Mouse (Mus musculus): ENCODE results near the gene Iqcn. TPM values are rescaled to one million over a fixed set of nuclear protein-coding genes. Genes with fewer than 3 reads are reported as not detected.

The Iqcn gene
- polyA plus RNA-seq, 1 experiment from 2014 or later, result 0.05 TPM

GRCm38 (mm10) chr8:70743656-70744590, 40.7 kb downstream of the Iqcn start:
- Histone ChIP-seq H3K4me1 (peaks cover 16% of the 10 kb centered on the region), H3K27ac (no peak overlapping the region), H3K9me3 (replicated peaks) (no peaks in the 10 kb centered on the region), H3K4me2 (peak overlapping the region; percentile 57), H3K4me3 (peak overlapping the region; percentile 31), H3K9ac (peak overlapping the region; percentile 51), H3K27me3 (peaks cover 85% of the 10 kb centered on the region), H3K36me3 (ENCODE audit: poor library complexity, severe bottlenecking) (no peaks in the 10 kb centered on the region)
- WGBS, result 5% methylated on average over 48 of the region's 48 CpGs
- ATAC-seq, result peak; percentile 46; the same call in 1 of the 2 replicates

- no peak overlapping the region; the same call in 1 of the 2 replicates for H3K4me2 ChIP-seq
- ATAC-seq, result no peak
Observed at GRCm38 (mm10) chr8:70744806-70745205, 41.5 kb downstream of the Iqcn start.

GRCm38 (mm10) chr8:70745691-70746220, 42.5 kb downstream of the Iqcn start:
- H3K27ac ChIP-seq, result no peak overlapping the region
- H3K4me2 ChIP-seq, result no peak overlapping the region
- no peak for ATAC-seq
- no peak overlapping the region for H3K4me3 ChIP-seq
- H3K36me3 ChIP-seq (ENCODE audit: poor library complexity, severe bottlenecking), result no peaks in the 10 kb centered on the region
- H3K4me1 ChIP-seq, result peaks cover 16% of the 10 kb centered on the region
- H3K27me3 ChIP-seq, result peaks cover 83% of the 10 kb centered on the region
- no peak overlapping the region for H3K9ac ChIP-seq
- WGBS, result 59% methylated on average over 19 of the region's 19 CpGs
- H3K9me3 ChIP-seq (replicated peaks), result no peaks in the 10 kb centered on the region

More at GRCm38 (mm10) chr8:70744806-70745205, 41.5 kb downstream of the Iqcn start:
- H3K27ac ChIP-seq, result no peak overlapping the region
- H3K36me3 ChIP-seq (ENCODE audit: poor library complexity, severe bottlenecking), result no peaks in the 10 kb centered on the region
- no peaks in the 10 kb centered on the region for H3K9me3 ChIP-seq (replicated peaks)
- WGBS, result 62% methylated on average over 11 of the region's 11 CpGs
- peaks cover 88% of the 10 kb centered on the region for H3K27me3 ChIP-seq
- H3K4me1 ChIP-seq, result peaks cover 16% of the 10 kb centered on the region
- H3K4me3 ChIP-seq, result no peak overlapping the region
- H3K9ac ChIP-seq, result no peak overlapping the region

- 75% methylated on average over 9 of the region's 9 CpGs for WGBS
- H3K9ac ChIP-seq, result 0 out of 2 replicates have a peak overlapping the region, but pooled peaks have one; percentile 21
- no peaks in the 10 kb centered on the region for H3K36me3 ChIP-seq (ENCODE audit: poor library complexity, severe bottlenecking)
- ATAC-seq, result no peak
- H3K27me3 ChIP-seq, result peaks cover 74% of the 10 kb centered on the region
- H3K4me1 ChIP-seq, result peaks cover 16% of the 10 kb centered on the region
- no peak overlapping the region for H3K27ac ChIP-seq
- H3K9me3 ChIP-seq (replicated peaks), result no peaks in the 10 kb centered on the region
- H3K4me2 ChIP-seq, result no peak overlapping the region
- no peak overlapping the region for H3K4me3 ChIP-seq
Observed at GRCm38 (mm10) chr8:70746676-70747075, 43.4 kb downstream of the Iqcn start.

GRCm38 (mm10) chr8:70747211-70747890, 44.1 kb downstream of the Iqcn start:
- Histone ChIP-seq H3K9ac (0 out of 2 replicates have a peak overlapping the region, but pooled peaks have one; percentile 21), H3K36me3 (ENCODE audit: poor library complexity, severe bottlenecking) (no peaks in the 10 kb centered on the region), H3K4me2 (no peak overlapping the region), H3K4me3 (no peak overlapping the region), H3K27me3 (peaks cover 67% of the 10 kb centered on the region), H3K4me1 (peaks cover 16% of the 10 kb centered on the region), H3K9me3 (replicated peaks) (no peaks in the 10 kb centered on the region), H3K27ac (no peak overlapping the region)
- ATAC-seq, result no peak
- 87% methylated on average over 18 of the region's 18 CpGs for WGBS

- H3K27ac ChIP-seq, result no peak overlapping the region
- ATAC-seq, result no peak
- H3K27me3 ChIP-seq, result peaks cover 56% of the 10 kb centered on the region
- H3K9ac ChIP-seq, result no peak overlapping the region
- no peaks in the 10 kb centered on the region for H3K9me3 ChIP-seq (replicated peaks)
- peaks cover 10% of the 10 kb centered on the region for H3K4me1 ChIP-seq
- no peak overlapping the region for H3K4me3 ChIP-seq
- 90% methylated on average over 23 of the region's 23 CpGs for whole genome bisulfite sequencing
- no peaks in the 10 kb centered on the region for H3K36me3 ChIP-seq (ENCODE audit: poor library complexity, severe bottlenecking)
- no peak overlapping the region for H3K4me2 ChIP-seq
Observed at GRCm38 (mm10) chr8:70748246-70749096, 45.2 kb downstream of the Iqcn start.

- Histone ChIP-seq H3K4me3 (no peak overlapping the region), H3K27me3 (peaks cover 49% of the 10 kb centered on the region), H3K9me3 (replicated peaks) (no peaks in the 10 kb centered on the region), H3K4me1 (peaks cover 3% of the 10 kb centered on the region), H3K9ac (no peak overlapping the region), H3K4me2 (no peak overlapping the region), H3K27ac (no peak overlapping the region), H3K36me3 (ENCODE audit: poor library complexity, severe bottlenecking) (no peaks in the 10 kb centered on the region)
- ATAC-seq, result no peak
- 82% methylated on average over 19 of the region's 19 CpGs for WGBS
Observed at GRCm38 (mm10) chr8:70749097-70749674, 45.9 kb downstream of the Iqcn start.

GRCm38 (mm10) chr8:70750128-70750680, 46.9 kb downstream of the Iqcn start:
- Histone ChIP-seq H3K4me2 (no peak overlapping the region), H3K9ac (no peak overlapping the region), H3K27me3 (peaks cover 39% of the 10 kb centered on the region), H3K4me3 (no peak overlapping the region), H3K4me1 (peaks cover 4% of the 10 kb centered on the region), H3K36me3 (ENCODE audit: poor library complexity, severe bottlenecking) (no peaks in the 10 kb centered on the region), H3K9me3 (replicated peaks) (no peaks in the 10 kb centered on the region), H3K27ac (no peak overlapping the region)
- ATAC-seq, result no peak
- 89% methylated on average over 13 of the region's 13 CpGs for WGBS

- Histone ChIP-seq H3K9ac (no peak overlapping the region), H3K4me1 (peaks cover 23% of the 10 kb centered on the region), H3K4me2 (no peak overlapping the region), H3K4me3 (no peak overlapping the region), H3K9me3 (replicated peaks) (no peaks in the 10 kb centered on the region), H3K36me3 (ENCODE audit: poor library complexity, severe bottlenecking) (peaks cover 12% of the 10 kb centered on the region), H3K27me3 (peaks cover 19% of the 10 kb centered on the region), H3K27ac (no peak overlapping the region)
- no peak for ATAC-seq
- 45% methylated on average over 11 of the region's 11 CpGs for WGBS
Observed at GRCm38 (mm10) chr8:70752000-70752764, 48.9 kb downstream of the Iqcn start.

GRCm38 (mm10) chr8:70753151-70753550, 49.9 kb downstream of the Iqcn start:
- 43% methylated on average over 21 of the region's 21 CpGs for WGBS
- Histone ChIP-seq H3K4me2 (no peak overlapping the region), H3K4me3 (no peak overlapping the region), H3K36me3 (ENCODE audit: poor library complexity, severe bottlenecking) (peaks cover 21% of the 10 kb centered on the region), H3K9ac (no peak overlapping the region), H3K9me3 (replicated peaks) (no peaks in the 10 kb centered on the region), H3K4me1 (peaks cover 31% of the 10 kb centered on the region), H3K27me3 (peaks cover 9% of the 10 kb centered on the region; the same call in 1 of the 2 replicates), H3K27ac (no peak overlapping the region)
- ATAC-seq, result no peak

Measured in forebrain, embryonic 13.5 days (tissue).